Mouse (Mus musculus): ENCODE measurements around the gene Cpne4. TPM values are rescaled to one million over a fixed set of nuclear protein-coding genes. Genes with fewer than 3 reads are reported as not detected.

Cpne4 gene
- polyA plus RNA-seq, 1 experiment from 2014 or later, result not detected

- H3K27me3 ChIP-seq (ENCODE audit: control insufficient read depth, insufficient read depth, low read length), result no peaks in the 10 kb centered on the region
- no peak overlapping the region for H3K4me3 ChIP-seq (ENCODE audit: low read length)
- ATAC-seq (ENCODE audit: low FRiP score, low TSS enrichment), result no peak
- H3K9me3 ChIP-seq (ENCODE audit: control insufficient read depth, low read length), result no peaks in the 10 kb centered on the region
- 0 out of 2 replicates have a peak, but pooled peaks cover 5% of the 10 kb centered on the region for H3K4me1 ChIP-seq (ENCODE audit: control insufficient read depth, insufficient read depth, low read length)
- no peak overlapping the region for H3K4me2 ChIP-seq (replicated peaks; ENCODE audit: low read depth, low read length)
- H3K27ac ChIP-seq (ENCODE audit: low read depth, low read length), result no peak overlapping the region
- no peaks in the 10 kb centered on the region for H3K36me3 ChIP-seq (ENCODE audit: control insufficient read depth, insufficient read depth, low read length)
- 50% methylated on average over 6 of the region's 6 CpGs for WGBS
- H3K9ac ChIP-seq (ENCODE audit: low read depth, low read length), result no peak overlapping the region
Observed at GRCm38 (mm10) chr9:104581921-104582624, 35.0 kb downstream of the Cpne4 start.

- 0 out of 2 replicates have a peak, but pooled peaks cover 5% of the 10 kb centered on the region for H3K4me1 ChIP-seq (ENCODE audit: control insufficient read depth, insufficient read depth, low read length)
- no peak overlapping the region for H3K9ac ChIP-seq (ENCODE audit: low read depth, low read length)
- H3K36me3 ChIP-seq (ENCODE audit: control insufficient read depth, insufficient read depth, low read length), result no peaks in the 10 kb centered on the region
- WGBS, result 19% methylated on average over 6 of the region's 6 CpGs
- H3K27me3 ChIP-seq (ENCODE audit: control insufficient read depth, insufficient read depth, low read length), result no peaks in the 10 kb centered on the region
- no peak overlapping the region for H3K27ac ChIP-seq (ENCODE audit: low read depth, low read length)
- no peaks in the 10 kb centered on the region for H3K9me3 ChIP-seq (ENCODE audit: control insufficient read depth, low read length)
- no peak overlapping the region; the same call in 1 of the 2 replicates for H3K4me2 ChIP-seq (replicated peaks; ENCODE audit: low read depth, low read length)
- ATAC-seq (ENCODE audit: low FRiP score, low TSS enrichment), result peak; percentile 66; the same call in 1 of the 2 replicates
- no peak overlapping the region for H3K4me3 ChIP-seq (ENCODE audit: low read length)
Observed at GRCm38 (mm10) chr9:104582675-104583074, 35.6 kb downstream of the Cpne4 start.

- Histone ChIP-seq H3K4me2 (replicated peaks; ENCODE audit: low read depth, low read length) (no peak overlapping the region), H3K4me3 (ENCODE audit: low read length) (no peak overlapping the region), H3K36me3 (ENCODE audit: control insufficient read depth, insufficient read depth, low read length) (no peaks in the 10 kb centered on the region), H3K4me1 (ENCODE audit: control insufficient read depth, insufficient read depth, low read length) (no peaks in the 10 kb centered on the region), H3K9ac (ENCODE audit: low read depth, low read length) (no peak overlapping the region), H3K27ac (ENCODE audit: low read depth, low read length) (no peak overlapping the region), H3K27me3 (ENCODE audit: control insufficient read depth, insufficient read depth, low read length) (no peaks in the 10 kb centered on the region), H3K9me3 (ENCODE audit: control insufficient read depth, low read length) (no peaks in the 10 kb centered on the region)
- 23% methylated on average over 5 of the region's 5 CpGs for WGBS
- ATAC-seq (ENCODE audit: low FRiP score, low TSS enrichment), result no peak
Observed at GRCm38 (mm10) chr9:104594550-104594949, 47.5 kb downstream of the Cpne4 start.

GRCm38 (mm10) chr9:104594979-104595378 is 47.9 kb downstream of the Cpne4 start:
- Histone ChIP-seq H3K27me3 (ENCODE audit: control insufficient read depth, insufficient read depth, low read length) (no peaks in the 10 kb centered on the region), H3K36me3 (ENCODE audit: control insufficient read depth, insufficient read depth, low read length) (no peaks in the 10 kb centered on the region), H3K4me1 (ENCODE audit: control insufficient read depth, insufficient read depth, low read length) (no peaks in the 10 kb centered on the region), H3K27ac (ENCODE audit: low read depth, low read length) (no peak overlapping the region), H3K9ac (ENCODE audit: low read depth, low read length) (no peak overlapping the region), H3K4me2 (replicated peaks; ENCODE audit: low read depth, low read length) (no peak overlapping the region), H3K9me3 (ENCODE audit: control insufficient read depth, low read length) (no peaks in the 10 kb centered on the region), H3K4me3 (ENCODE audit: low read length) (no peak overlapping the region)
- ATAC-seq (ENCODE audit: low FRiP score, low TSS enrichment), result no peak
- 64% methylated on average over 2 of the region's 2 CpGs for WGBS

- Histone ChIP-seq H3K9me3 (ENCODE audit: control insufficient read depth, low read length) (no peaks in the 10 kb centered on the region), H3K4me2 (replicated peaks; ENCODE audit: low read depth, low read length) (no peak overlapping the region), H3K36me3 (ENCODE audit: control insufficient read depth, insufficient read depth, low read length) (no peaks in the 10 kb centered on the region), H3K4me3 (ENCODE audit: low read length) (no peak overlapping the region), H3K27ac (ENCODE audit: low read depth, low read length) (no peak overlapping the region), H3K4me1 (ENCODE audit: control insufficient read depth, insufficient read depth, low read length) (no peaks in the 10 kb centered on the region), H3K9ac (ENCODE audit: low read depth, low read length) (no peak overlapping the region), H3K27me3 (ENCODE audit: control insufficient read depth, insufficient read depth, low read length) (no peaks in the 10 kb centered on the region)
- no peak for ATAC-seq (ENCODE audit: low FRiP score, low TSS enrichment)
- 65% methylated on average over 6 of the region's 6 CpGs for WGBS
Observed at GRCm38 (mm10) chr9:104612523-104612922, 65.4 kb downstream of the Cpne4 start.

GRCm38 (mm10) chr9:104616691-104617090 is 69.6 kb downstream of the Cpne4 start:
- WGBS, result 62% methylated on average over 6 of the region's 6 CpGs
- Histone ChIP-seq H3K27me3 (ENCODE audit: control insufficient read depth, insufficient read depth, low read length) (no peaks in the 10 kb centered on the region), H3K9ac (ENCODE audit: low read depth, low read length) (no peak overlapping the region), H3K27ac (ENCODE audit: low read depth, low read length) (0 out of 2 replicates have a peak overlapping the region, but pooled peaks have one; percentile 11), H3K4me2 (replicated peaks; ENCODE audit: low read depth, low read length) (no peak overlapping the region), H3K4me3 (ENCODE audit: low read length) (no peak overlapping the region), H3K4me1 (ENCODE audit: control insufficient read depth, insufficient read depth, low read length) (no peaks in the 10 kb centered on the region), H3K36me3 (ENCODE audit: control insufficient read depth, insufficient read depth, low read length) (no peaks in the 10 kb centered on the region), H3K9me3 (ENCODE audit: control insufficient read depth, low read length) (no peaks in the 10 kb centered on the region)
- ATAC-seq (ENCODE audit: low FRiP score, low TSS enrichment), result no peak

GRCm38 (mm10) chr9:104623564-104623963 is 76.5 kb downstream of the Cpne4 start:
- no peaks in the 10 kb centered on the region for H3K36me3 ChIP-seq (ENCODE audit: control insufficient read depth, insufficient read depth, low read length)
- no peak overlapping the region for H3K4me3 ChIP-seq (ENCODE audit: low read length)
- no peak for ATAC-seq (ENCODE audit: low FRiP score, low TSS enrichment)
- no peak overlapping the region for H3K9ac ChIP-seq (ENCODE audit: low read depth, low read length)
- no peak overlapping the region for H3K27ac ChIP-seq (ENCODE audit: low read depth, low read length)
- 80% methylated on average over 4 of the region's 4 CpGs for WGBS
- no peaks in the 10 kb centered on the region for H3K27me3 ChIP-seq (ENCODE audit: control insufficient read depth, insufficient read depth, low read length)
- H3K9me3 ChIP-seq (ENCODE audit: control insufficient read depth, low read length), result no peaks in the 10 kb centered on the region
- no peaks in the 10 kb centered on the region for H3K4me1 ChIP-seq (ENCODE audit: control insufficient read depth, insufficient read depth, low read length)
- H3K4me2 ChIP-seq (replicated peaks; ENCODE audit: low read depth, low read length), result no peak overlapping the region

- Histone ChIP-seq H3K27ac (ENCODE audit: low read depth, low read length) (no peak overlapping the region), H3K4me3 (ENCODE audit: low read length) (no peak overlapping the region), H3K4me1 (ENCODE audit: control insufficient read depth, insufficient read depth, low read length) (no peaks in the 10 kb centered on the region), H3K9ac (ENCODE audit: low read depth, low read length) (no peak overlapping the region), H3K9me3 (ENCODE audit: control insufficient read depth, low read length) (no peaks in the 10 kb centered on the region), H3K27me3 (ENCODE audit: control insufficient read depth, insufficient read depth, low read length) (no peaks in the 10 kb centered on the region), H3K4me2 (replicated peaks; ENCODE audit: low read depth, low read length) (no peak overlapping the region), H3K36me3 (ENCODE audit: control insufficient read depth, insufficient read depth, low read length) (no peaks in the 10 kb centered on the region)
- no peak for ATAC-seq (ENCODE audit: low FRiP score, low TSS enrichment)
- 45% methylated on average over 7 of the region's 7 CpGs for WGBS
Observed at GRCm38 (mm10) chr9:104627816-104628215, 80.7 kb downstream of the Cpne4 start.

GRCm38 (mm10) chr9:104629282-104629681 is 82.2 kb downstream of the Cpne4 start:
- H3K27ac ChIP-seq (ENCODE audit: low read depth, low read length), result no peak overlapping the region
- H3K4me1 ChIP-seq (ENCODE audit: control insufficient read depth, insufficient read depth, low read length), result no peaks in the 10 kb centered on the region
- H3K36me3 ChIP-seq (ENCODE audit: control insufficient read depth, insufficient read depth, low read length), result no peaks in the 10 kb centered on the region
- H3K27me3 ChIP-seq (ENCODE audit: control insufficient read depth, insufficient read depth, low read length), result no peaks in the 10 kb centered on the region
- H3K9ac ChIP-seq (ENCODE audit: low read depth, low read length), result no peak overlapping the region
- H3K4me3 ChIP-seq (ENCODE audit: low read length), result no peak overlapping the region
- 70% methylated on average over 7 of the region's 7 CpGs for WGBS
- no peaks in the 10 kb centered on the region for H3K9me3 ChIP-seq (ENCODE audit: control insufficient read depth, low read length)
- H3K4me2 ChIP-seq (replicated peaks; ENCODE audit: low read depth, low read length), result no peak overlapping the region
- no peak for ATAC-seq (ENCODE audit: low FRiP score, low TSS enrichment)

Data from kidney, embryonic 14.5 days (tissue).